Mouse (Mus musculus): ENCODE data around the gene Trpv5. TPM values are rescaled to one million over a fixed set of nuclear protein-coding genes. Genes with fewer than 3 reads are reported as not detected.

Gene Trpv5
- polyA plus RNA-seq, 1 experiment from 2014 or later = not detected

DNA sequence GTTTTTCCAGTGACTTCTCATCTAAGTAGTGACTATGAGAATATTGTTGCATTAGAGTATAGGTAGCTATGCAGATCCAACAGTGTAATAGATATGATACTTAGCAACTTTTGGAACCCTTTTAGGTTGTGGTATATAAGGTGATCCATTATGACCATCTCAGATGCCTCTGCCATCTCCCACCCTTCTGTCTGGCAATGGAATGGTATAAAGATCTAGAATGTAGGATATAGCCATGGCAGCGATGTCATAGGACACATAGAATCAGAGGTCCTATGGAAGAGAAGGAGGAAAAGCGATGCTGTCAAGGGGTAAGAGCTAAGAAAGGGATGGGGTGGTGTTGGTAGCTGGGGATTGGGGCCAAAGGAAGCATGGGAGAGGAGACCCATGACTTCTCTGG lies 3.6 kb upstream of the Trpv5 start, which contains the start of gene Llcfc1:
Gene Llcfc1, plus strand, starts transcription at position 301 of the 400 bp plus-strand sequence.
- no peaks in the 10 kb centered on the region for H3K4me1 ChIP-seq (replicated peaks; ENCODE audit: control insufficient read depth, insufficient read depth)

DNA sequence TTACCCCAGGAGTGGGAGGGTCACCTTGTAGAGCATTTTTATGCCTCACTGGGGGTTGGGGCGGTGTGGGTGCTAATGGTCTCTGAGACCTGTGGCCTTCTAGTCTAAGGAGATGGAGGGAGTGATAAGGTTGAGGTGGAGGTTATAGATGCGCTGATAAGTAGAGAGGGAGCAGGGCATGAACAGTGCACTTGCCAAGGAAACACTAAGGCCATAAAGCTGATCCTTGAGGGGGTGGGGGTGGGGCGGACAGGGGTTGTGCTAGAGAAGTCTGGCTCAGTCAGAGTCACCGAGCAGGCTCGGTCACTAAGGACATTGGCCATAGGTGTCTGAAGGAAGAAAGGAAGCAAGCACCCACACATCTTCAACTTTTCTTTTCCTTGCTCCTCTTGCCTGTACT lies 1.1 kb upstream of the Trpv5 start:
- WGBS = 71% methylated on average over 5 of the region's 5 CpGs

More for the DNA sequence above, 3.6 kb upstream of the Trpv5 start, which contains the start of gene Llcfc1:
- no peak within 1 kb of the TSS for H3K9ac ChIP-seq (ENCODE audit: low read length)
- H3K9me3 ChIP-seq (ENCODE audit: control insufficient read depth, low read length) = no peaks in the 10 kb centered on the region
- TF ChIP-seq CTCF (IDR thresholded peaks at IDR 0.05; ENCODE audit: low read depth) (no peak), EP300 (optimal IDR thresholded peaks at IDR 0.05) (no peak)
- no peak within 1 kb of the TSS for H3K4me2 ChIP-seq (replicated peaks; ENCODE audit: low read depth)
- DNase-seq (ENCODE audit: low spot score) (no peak), ATAC-seq (ENCODE audit: low FRiP score, low TSS enrichment) (no peak)
- H3K4me3 ChIP-seq (ENCODE audit: low read depth, low read length) = no peak within 1 kb of the TSS
- WGBS = 76% methylated on average over 2 of the region's 2 CpGs
- H3K36me3 ChIP-seq (ENCODE audit: control insufficient read depth, insufficient read depth, low read length) = no peaks in the 10 kb centered on the region
- no peaks in the 10 kb centered on the region for H3K27me3 ChIP-seq (ENCODE audit: control insufficient read depth, insufficient read depth, low read length)
- no peak within 1 kb of the TSS for H3K27ac ChIP-seq (replicated peaks)

DNA sequence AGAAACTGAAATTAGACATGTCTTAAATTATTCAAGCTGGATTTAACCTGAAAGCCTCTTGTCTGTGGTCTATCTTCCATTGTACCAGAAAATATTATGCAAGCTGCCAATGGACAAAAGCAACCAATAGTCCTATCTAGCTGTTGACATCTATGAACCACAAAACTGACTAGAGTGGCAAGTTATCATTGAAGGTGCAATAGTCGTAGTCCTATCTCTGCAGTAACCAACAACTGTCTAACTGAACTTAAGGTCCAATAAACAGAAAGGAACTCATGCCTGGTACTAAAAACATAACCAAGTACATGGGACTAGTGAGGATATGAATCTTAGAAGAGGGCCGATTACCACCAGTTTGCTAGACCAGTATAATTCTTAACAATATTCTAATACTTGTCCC lies 4.0 kb downstream of the Trpv5 start:
- ATAC-seq (ENCODE audit: low FRiP score, low TSS enrichment) = no peak
- no peaks in the 10 kb centered on the region for H3K9me3 ChIP-seq (ENCODE audit: control insufficient read depth, low read length)
- no peaks in the 10 kb centered on the region for H3K4me1 ChIP-seq (replicated peaks; ENCODE audit: control insufficient read depth, insufficient read depth)
- H3K27me3 ChIP-seq (ENCODE audit: control insufficient read depth, insufficient read depth, low read length) = no peaks in the 10 kb centered on the region
- no peak overlapping the region for H3K4me3 ChIP-seq (ENCODE audit: low read depth, low read length)
- WGBS = 85% methylated on average over 2 of the region's 2 CpGs
- no peak for DNase-seq (ENCODE audit: low spot score)
- no peak overlapping the region for H3K4me2 ChIP-seq (replicated peaks; ENCODE audit: low read depth)
- H3K36me3 ChIP-seq (ENCODE audit: control insufficient read depth, insufficient read depth, low read length) = no peaks in the 10 kb centered on the region
- no peak overlapping the region for H3K9ac ChIP-seq (ENCODE audit: low read length)
- TF ChIP-seq EP300 (optimal IDR thresholded peaks at IDR 0.05) = no peak
- TF ChIP-seq CTCF (IDR thresholded peaks at IDR 0.05; ENCODE audit: low read depth) = no peak
- H3K27ac ChIP-seq (replicated peaks) = no peak overlapping the region

More for the DNA sequence above, 1.1 kb upstream of the Trpv5 start:
- H3K4me1 ChIP-seq (replicated peaks; ENCODE audit: control insufficient read depth, insufficient read depth) = no peaks in the 10 kb centered on the region
- H3K4me3 ChIP-seq (ENCODE audit: low read depth, low read length) = no peak overlapping the region
- DNase-seq (ENCODE audit: low spot score) (no peak), ATAC-seq (ENCODE audit: low FRiP score, low TSS enrichment) (no peak)
- H3K27ac ChIP-seq (replicated peaks) = no peak overlapping the region
- no peaks in the 10 kb centered on the region for H3K27me3 ChIP-seq (ENCODE audit: control insufficient read depth, insufficient read depth, low read length)
- no peak for TF ChIP-seq EP300 (optimal IDR thresholded peaks at IDR 0.05)
- no peak for TF ChIP-seq CTCF (IDR thresholded peaks at IDR 0.05; ENCODE audit: low read depth)
- H3K4me2 ChIP-seq (replicated peaks; ENCODE audit: low read depth) = no peak overlapping the region
- H3K9ac ChIP-seq (ENCODE audit: low read length) = no peak overlapping the region
- H3K9me3 ChIP-seq (ENCODE audit: control insufficient read depth, low read length) = no peaks in the 10 kb centered on the region
- H3K36me3 ChIP-seq (ENCODE audit: control insufficient read depth, insufficient read depth, low read length) = no peaks in the 10 kb centered on the region

DNA sequence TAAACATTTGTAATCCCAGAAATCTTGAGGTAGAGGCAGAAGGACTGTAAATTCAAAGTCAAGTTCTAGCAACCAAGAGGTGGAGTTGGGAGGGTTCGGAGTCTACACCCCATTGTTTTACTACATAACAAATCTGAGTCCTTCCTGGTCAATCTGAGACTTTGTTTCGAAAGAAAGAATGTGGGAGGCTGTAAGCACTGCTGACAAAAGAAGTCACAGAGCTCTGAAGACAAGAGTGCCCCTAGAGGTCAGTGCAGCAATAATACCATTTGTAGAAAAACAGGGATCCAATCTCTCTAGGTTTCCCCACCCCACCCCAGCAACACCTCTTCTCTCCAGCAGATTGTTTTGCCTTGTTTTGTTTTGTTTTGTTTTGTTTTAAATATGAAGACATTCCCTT lies 18.2 kb downstream of the Trpv5 start:
- no peak overlapping the region for H3K4me2 ChIP-seq (replicated peaks; ENCODE audit: low read depth)
- H3K27me3 ChIP-seq (ENCODE audit: control insufficient read depth, insufficient read depth, low read length) = no peaks in the 10 kb centered on the region
- WGBS = 29% methylated on average over 2 of the region's 2 CpGs
- no peak overlapping the region for H3K27ac ChIP-seq (replicated peaks)
- no peaks in the 10 kb centered on the region for H3K9me3 ChIP-seq (ENCODE audit: control insufficient read depth, low read length)
- H3K36me3 ChIP-seq (ENCODE audit: control insufficient read depth, insufficient read depth, low read length) = no peaks in the 10 kb centered on the region
- H3K4me3 ChIP-seq (ENCODE audit: low read depth, low read length) = no peak overlapping the region
- peak; percentile 65 for TF ChIP-seq CTCF (IDR thresholded peaks at IDR 0.05; ENCODE audit: low read depth)
- no peak for TF ChIP-seq EP300 (optimal IDR thresholded peaks at IDR 0.05)
- ATAC-seq (ENCODE audit: low FRiP score, low TSS enrichment) (0 out of 2 replicates have a peak, but pooled peaks have one; percentile 38), DNase-seq (ENCODE audit: low spot score) (no peak)
- H3K9ac ChIP-seq (ENCODE audit: low read length) = no peak overlapping the region
- no peaks in the 10 kb centered on the region for H3K4me1 ChIP-seq (replicated peaks; ENCODE audit: control insufficient read depth, insufficient read depth)

DNA sequence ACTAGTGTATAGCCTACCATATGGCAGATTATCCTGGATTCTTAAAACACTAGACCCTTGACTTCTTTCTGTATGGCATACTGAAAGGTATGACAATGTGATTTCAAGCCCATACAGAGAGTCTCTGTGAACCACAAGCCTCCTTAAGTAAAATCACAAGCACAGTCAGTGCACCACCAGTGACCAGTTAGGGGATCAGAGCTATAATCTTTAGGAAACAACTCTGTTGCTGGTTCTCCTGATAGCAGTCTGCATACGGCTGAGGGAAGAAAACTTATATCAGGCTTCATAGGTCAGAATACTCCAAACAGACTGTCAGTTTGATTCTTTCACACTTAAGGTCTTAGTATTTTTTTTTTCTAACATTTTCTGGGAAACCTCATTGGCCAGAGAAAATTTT lies 22.1 kb downstream of the Trpv5 start:
- H3K9me3 ChIP-seq (ENCODE audit: control insufficient read depth, low read length) = no peaks in the 10 kb centered on the region
- no peak overlapping the region for H3K4me2 ChIP-seq (replicated peaks; ENCODE audit: low read depth)
- TF ChIP-seq EP300 (optimal IDR thresholded peaks at IDR 0.05) (no peak), CTCF (IDR thresholded peaks at IDR 0.05; ENCODE audit: low read depth) (no peak)
- DNase-seq (ENCODE audit: low spot score) = no peak
- no peaks in the 10 kb centered on the region for H3K27me3 ChIP-seq (ENCODE audit: control insufficient read depth, insufficient read depth, low read length)
- H3K27ac ChIP-seq (replicated peaks) = no peak overlapping the region
- WGBS = 75% methylated on average over 1 of the region's 1 CpGs
- no peak overlapping the region for H3K4me3 ChIP-seq (ENCODE audit: low read depth, low read length)
- H3K4me1 ChIP-seq (replicated peaks; ENCODE audit: control insufficient read depth, insufficient read depth) = no peaks in the 10 kb centered on the region
- no peak overlapping the region for H3K9ac ChIP-seq (ENCODE audit: low read length)
- H3K36me3 ChIP-seq (ENCODE audit: control insufficient read depth, insufficient read depth, low read length) = no peaks in the 10 kb centered on the region
- no peak for ATAC-seq (ENCODE audit: low FRiP score, low TSS enrichment)

DNA sequence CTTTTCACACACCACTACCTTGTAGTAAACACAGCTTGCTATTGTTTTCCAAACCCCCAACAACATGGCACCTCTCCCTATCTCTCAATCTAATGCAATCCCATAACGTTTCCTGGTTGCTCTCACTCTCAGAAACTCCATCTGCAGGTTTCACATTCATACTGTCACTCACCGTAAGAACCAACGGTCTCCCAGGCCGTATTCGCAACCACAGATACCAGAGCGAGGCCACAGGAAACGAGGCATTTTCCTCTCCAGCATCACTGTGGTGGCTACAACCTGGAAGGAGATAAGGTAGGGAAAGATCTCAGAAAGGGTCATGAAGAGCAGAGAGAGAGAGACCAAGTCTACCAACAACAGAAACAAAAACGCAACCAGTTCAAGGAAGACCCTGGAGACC lies 25.9 kb downstream of the Trpv5 start:
- no peak overlapping the region for H3K4me3 ChIP-seq (ENCODE audit: low read depth, low read length)
- 79% methylated on average over 8 of the region's 8 CpGs for WGBS
- DNase-seq (ENCODE audit: low spot score) (no peak), ATAC-seq (ENCODE audit: low FRiP score, low TSS enrichment) (no peak)
- H3K4me2 ChIP-seq (replicated peaks; ENCODE audit: low read depth) = no peak overlapping the region
- no peaks in the 10 kb centered on the region for H3K27me3 ChIP-seq (ENCODE audit: control insufficient read depth, insufficient read depth, low read length)
- no peak overlapping the region for H3K27ac ChIP-seq (replicated peaks)
- TF ChIP-seq EP300 (optimal IDR thresholded peaks at IDR 0.05) (no peak), CTCF (IDR thresholded peaks at IDR 0.05; ENCODE audit: low read depth) (no peak)
- no peaks in the 10 kb centered on the region for H3K9me3 ChIP-seq (ENCODE audit: control insufficient read depth, low read length)
- no peaks in the 10 kb centered on the region for H3K4me1 ChIP-seq (replicated peaks; ENCODE audit: control insufficient read depth, insufficient read depth)
- H3K9ac ChIP-seq (ENCODE audit: low read length) = no peak overlapping the region
- H3K36me3 ChIP-seq (ENCODE audit: control insufficient read depth, insufficient read depth, low read length) = no peaks in the 10 kb centered on the region
